24 mouse cellular contexts compared by ENCODE assay signal in genomic region chr7:81039711-81040110, GRCm38 (mm10). TPM values are rescaled to one million over a fixed set of nuclear protein-coding genes. Genes with fewer than 3 reads are reported as not detected.
DNase-seq lines count a peak whose midpoint lies in the region; ATAC-seq lines count a peak whose summit lies in the region.
"Had no signal": no experiment of that assay in that cellular context is flagged by ENCODE, and none has a peak within 500 bp of the region (broad histone marks: within the 10 kb centered on the region; RNA-seq: fewer than 3 reads in every experiment).

No protein-coding gene starts in this region.

- H3K4me3 ChIP-seq in kidney, embryonic 16.5 days (ENCODE audit: low read length), result no peak overlapping the region
- H3K4me3 ChIP-seq: embryonic facial prominence, embryonic 15.5 days; forebrain, embryonic 15.5 days; limb, embryonic 15.5 days; liver, embryonic 15.5 days; myocyte; neural tube, embryonic 15.5 days; stomach, embryonic 15.5 days had no signal

- WGBS in kidney, embryonic 16.5 days, result 45% methylated on average over 2 of the region's 2 CpGs

- no peaks in the 10 kb centered on the region for H3K27me3 ChIP-seq in kidney, embryonic 16.5 days (ENCODE audit: insufficient read depth, low read length)
- H3K27me3 ChIP-seq: embryonic facial prominence, embryonic 15.5 days; forebrain, embryonic 15.5 days; limb, embryonic 15.5 days; liver, embryonic 15.5 days; neural tube, embryonic 15.5 days; stomach, embryonic 15.5 days had no signal

- H3K27ac ChIP-seq in kidney, embryonic 16.5 days (ENCODE audit: low read length), result no peak overlapping the region
- H3K27ac ChIP-seq: embryonic facial prominence, embryonic 15.5 days; forebrain, embryonic 15.5 days; hindbrain, postnatal 0 days; limb, embryonic 15.5 days; liver, embryonic 15.5 days; macrophage; neural tube, embryonic 15.5 days; stomach, embryonic 15.5 days had no signal

- no peaks in the 10 kb centered on the region for H3K9me3 ChIP-seq in kidney, embryonic 16.5 days (ENCODE audit: low read length)
- H3K9me3 ChIP-seq: embryonic facial prominence, embryonic 15.5 days; forebrain, embryonic 15.5 days; limb, embryonic 15.5 days; liver, embryonic 15.5 days; neural tube, embryonic 15.5 days; stomach, embryonic 15.5 days had no signal

- DNase-seq in cerebellum, postnatal 10 days, result peak; percentile 28 to 32
- DNase-seq in kidney, adult 11 months, result peak; percentile 56
- DNase-seq in lung, postnatal 10 days, result peak; percentile 20
- DNase-seq in lung, postnatal 14 days, result no peak
- no peak for DNase-seq in frontal cortex, adult 2 months (ENCODE audit: extremely low spot score in 1 of 2, low spot score in 1 of 2)
- DNase-seq: adrenal gland, postnatal 14 days; cerebellum, adult 9-10 months; gastrocnemius, postnatal 14 days; heart, adult 18-20 months; left cerebral cortex, postnatal 4 days; thymus, adult 18-20 months; thymus, postnatal 36 days had no signal

- no peak overlapping the region for H3K9ac ChIP-seq in kidney, embryonic 16.5 days (replicated peaks; ENCODE audit: low read length)
- H3K9ac ChIP-seq: embryonic facial prominence, embryonic 15.5 days; forebrain, embryonic 15.5 days; limb, embryonic 15.5 days; liver, embryonic 15.5 days; neural tube, embryonic 15.5 days; stomach, embryonic 15.5 days had no signal

- peaks cover 71% of the 10 kb centered on the region for H3K36me3 ChIP-seq in kidney, embryonic 16.5 days (ENCODE audit: insufficient read depth, low read length)

- no peak overlapping the region for H3K4me2 ChIP-seq in kidney, embryonic 16.5 days (replicated peaks; ENCODE audit: low read depth, low read length)
- H3K4me2 ChIP-seq: embryonic facial prominence, embryonic 15.5 days; forebrain, embryonic 15.5 days; limb, embryonic 15.5 days; liver, embryonic 15.5 days; neural tube, embryonic 15.5 days; stomach, embryonic 15.5 days had no signal

- H3K4me1 ChIP-seq in kidney, embryonic 16.5 days (ENCODE audit: insufficient read depth, low read length), result no peaks in the 10 kb centered on the region
- H3K4me1 ChIP-seq: embryonic facial prominence, embryonic 15.5 days; forebrain, embryonic 15.5 days; limb, embryonic 15.5 days; liver, embryonic 15.5 days; neural tube, embryonic 15.5 days; stomach, embryonic 15.5 days had no signal

- ATAC-seq in cerebellum, adult (ENCODE audit: insufficient number of reproducible peaks, low FRiP score, low TSS enrichment), result no peak
- ATAC-seq in kidney, embryonic 16.5 days (ENCODE audit: low FRiP score, low TSS enrichment), result no peak
- ATAC-seq: forebrain, embryonic 15.5 days; hindbrain, postnatal 0 days; midbrain, embryonic 16.5 days had no signal

RNA-seq across cellular contexts. Expression of gene Alpk3, which starts 17.7 kb away (rescaled TPM):
- 0.31 and 0.65 TPM in 2 replicates for polyA plus RNA-seq in kidney, embryonic 16.5 days (2015; fragmentation: Nextera tagmentation; extraction: Ambion mirVana)
- polyA plus RNA-seq in frontal cortex, adult 2 months (2012; rRNA removed), result 0.59 and 0.60 TPM in 2 replicates

RNA-seq across cellular contexts. Expression of gene Zfp592, which starts 46.2 kb away (rescaled TPM):
- 12.0 and 17.9 TPM in 2 replicates for polyA plus RNA-seq in kidney, embryonic 16.5 days (2015; fragmentation: Nextera tagmentation; extraction: Ambion mirVana)
- 14.1 and 16.6 TPM in 2 replicates for polyA plus RNA-seq in frontal cortex, adult 2 months (2012; rRNA removed)

Comparison
In these comparisons a context has a peak if more than half of its experiments do, and no peak if none do; other contexts are left out.
1. DNase-seq: peak in cerebellum, postnatal 10 days (2 of 2), kidney, adult 11 months (single experiment) and lung, postnatal 10 days (single experiment); none in lung, postnatal 14 days (single experiment) and frontal cortex, adult 2 months (0 of 2).